Mouse (Mus musculus) gastrocnemius, adult 2 months (tissue): ENCODE results near the gene Ak5. TPM values are rescaled to one million over a fixed set of nuclear protein-coding genes. Genes with fewer than 3 reads are reported as not detected.

Source experiments
- DNase-seq: peaks from one replicate; pipeline ENCODE4 v3.0.0; 2022
- H3K27ac ChIP-seq: fragments of 200-600 bp; 2 replicates; pipeline ENCODE4 v1.8.1; 2022; ENCODE audit warnings: mild to moderate bottlenecking
- H3K4me3 ChIP-seq: fragments of 200-600 bp; 2 replicates; pipeline ENCODE4 v1.8.1; 2022; ENCODE audit warnings: mild to moderate bottlenecking, moderate library complexity
- CTCF ChIP-seq: fragments of 200-600 bp; IDR thresholded peaks from 2 replicates; pipeline ENCODE4 v1.8.1; 2022; ENCODE audit warnings: antibody characterized with exemption, mild to moderate bottlenecking, moderate library complexity
- intact Hi-C: fragments of 180-260 bp; cut with DNase I; formaldehyde crosslinking; loops from one replicate; pipeline ENCODE4 v1.15.1; 2025
- total RNA-seq, 2 experiments: library from RNA; stranded (reverse); gene quantifications; 2 replicates each; pipeline ENCODE4 v1.2.3; 2021

The Ak5 gene
- total RNA-seq, 2 experiments from 2014 or later: 0.33 TPM; not detected in 1

DNA sequence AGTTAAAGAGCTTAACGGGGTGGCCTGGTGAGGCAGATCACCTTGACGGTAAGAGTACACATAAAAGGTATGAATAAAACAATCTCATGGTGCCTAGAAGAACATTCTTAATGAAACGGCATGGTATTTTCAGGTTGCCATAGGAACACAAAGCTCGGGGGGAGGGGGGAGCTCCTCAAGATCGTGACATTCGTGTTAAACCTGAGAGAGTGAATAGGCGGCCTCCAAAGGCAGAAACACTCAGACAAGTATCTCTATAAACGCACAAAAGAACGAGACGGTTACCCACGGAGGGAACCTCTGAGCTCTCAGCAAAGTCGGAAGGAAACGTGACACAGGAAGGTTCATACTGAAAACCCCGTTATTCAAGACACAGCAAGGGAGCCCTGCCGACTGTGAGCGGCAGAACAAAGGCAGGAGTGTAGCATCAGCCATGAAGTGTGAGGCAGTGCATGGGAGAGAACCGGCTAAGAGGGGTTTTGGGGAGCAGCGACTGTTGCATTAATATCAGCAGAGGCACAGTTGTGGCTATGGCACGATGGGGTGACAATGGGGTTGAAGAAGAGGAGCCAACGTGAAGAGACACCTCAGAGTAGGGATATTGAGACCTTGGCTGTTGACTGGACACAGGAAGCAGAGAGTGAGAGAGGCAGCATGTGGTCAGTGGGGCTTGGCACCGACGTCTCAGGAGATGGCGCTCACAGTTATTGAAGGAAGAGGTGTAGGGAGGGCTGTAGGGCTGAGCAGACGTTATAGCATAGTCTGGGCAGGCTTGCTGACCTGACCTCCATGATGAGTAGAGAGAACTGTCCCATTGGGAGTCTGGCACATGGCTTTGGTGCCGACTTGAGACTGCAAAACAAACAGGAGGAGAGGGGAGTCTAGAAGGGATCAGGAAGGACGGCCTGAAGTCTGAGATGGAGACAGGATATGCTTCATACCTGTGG lies 89.6 kb downstream of the Ak5 start:
- H3K4me3 ChIP-seq: no peak overlapping the region
- no peak for DNase-seq
- TF ChIP-seq CTCF: no peak
- intact Hi-C loops: no loop called here
- H3K27ac ChIP-seq: no peak overlapping the region

DNA sequence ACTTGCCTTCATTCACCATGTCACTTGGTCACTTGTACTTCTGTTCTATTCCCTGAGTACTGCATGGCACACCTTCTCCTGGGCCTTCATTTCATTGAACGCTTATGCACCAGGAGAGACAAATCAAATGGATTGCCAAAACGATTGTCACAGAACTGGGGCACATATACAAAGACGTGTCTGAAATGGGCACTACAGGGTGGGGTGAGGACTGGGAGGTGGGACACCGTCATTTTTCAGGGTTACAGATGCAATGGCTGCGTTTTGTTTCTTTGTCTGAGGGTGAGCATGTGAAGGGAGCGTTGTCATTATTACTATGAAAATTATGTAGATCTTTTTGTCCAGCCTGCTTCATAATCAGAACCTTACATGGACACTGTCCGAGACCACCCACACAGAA lies 90.4 kb downstream of the Ak5 start:
- Histone ChIP-seq H3K4me3 (no peak overlapping the region), H3K27ac (no peak overlapping the region)
- intact Hi-C loops: no loop called here
- TF ChIP-seq CTCF: no peak
- DNase-seq: no peak

DNA sequence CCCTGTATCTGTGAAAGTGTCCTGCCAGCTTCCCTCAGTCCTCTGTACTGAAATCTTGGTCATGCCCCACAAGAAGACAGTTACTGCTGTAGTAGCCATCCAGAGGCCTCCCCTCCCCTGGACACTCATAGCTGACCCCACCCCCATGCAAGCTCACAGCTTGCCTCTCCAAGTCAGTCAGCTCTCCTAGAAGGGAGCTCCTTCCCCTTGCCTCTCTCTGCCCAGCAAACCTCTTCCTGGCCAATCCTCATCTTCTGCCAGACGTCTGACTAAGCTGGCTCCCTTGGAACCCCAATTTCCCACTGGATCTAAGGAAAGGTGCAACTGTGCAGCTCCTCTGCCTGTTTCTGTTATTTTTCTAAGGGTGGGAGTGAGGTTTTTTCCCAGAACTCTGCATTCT lies 90.9 kb downstream of the Ak5 start:
- no peak for TF ChIP-seq CTCF
- Histone ChIP-seq H3K27ac (no peak overlapping the region), H3K4me3 (no peak overlapping the region)
- DNase-seq: no peak
- intact Hi-C loops: no loop called here

DNA sequence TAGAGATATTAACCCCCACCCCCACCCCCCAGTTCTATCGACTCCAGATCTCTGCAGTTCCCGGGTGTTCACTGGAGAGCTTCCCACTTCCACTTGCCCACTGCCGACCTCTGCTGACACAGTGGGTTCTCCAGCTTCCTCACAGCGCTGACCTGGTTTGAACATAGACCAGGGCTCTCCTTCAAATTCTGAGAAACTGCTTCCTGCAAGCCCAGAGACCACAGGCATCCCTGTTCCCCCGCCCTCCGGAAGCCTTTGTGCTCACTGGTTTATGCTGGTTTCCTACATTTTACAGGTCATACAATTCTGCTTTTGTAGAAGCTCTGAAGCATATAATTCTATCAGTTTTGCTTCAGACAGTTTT lies 98.9 kb downstream of the Ak5 start:
- no peak overlapping the region for H3K4me3 ChIP-seq
- TF ChIP-seq CTCF: no peak
- intact Hi-C loops: no loop called here
- no peak overlapping the region for H3K27ac ChIP-seq
- no peak for DNase-seq

DNA sequence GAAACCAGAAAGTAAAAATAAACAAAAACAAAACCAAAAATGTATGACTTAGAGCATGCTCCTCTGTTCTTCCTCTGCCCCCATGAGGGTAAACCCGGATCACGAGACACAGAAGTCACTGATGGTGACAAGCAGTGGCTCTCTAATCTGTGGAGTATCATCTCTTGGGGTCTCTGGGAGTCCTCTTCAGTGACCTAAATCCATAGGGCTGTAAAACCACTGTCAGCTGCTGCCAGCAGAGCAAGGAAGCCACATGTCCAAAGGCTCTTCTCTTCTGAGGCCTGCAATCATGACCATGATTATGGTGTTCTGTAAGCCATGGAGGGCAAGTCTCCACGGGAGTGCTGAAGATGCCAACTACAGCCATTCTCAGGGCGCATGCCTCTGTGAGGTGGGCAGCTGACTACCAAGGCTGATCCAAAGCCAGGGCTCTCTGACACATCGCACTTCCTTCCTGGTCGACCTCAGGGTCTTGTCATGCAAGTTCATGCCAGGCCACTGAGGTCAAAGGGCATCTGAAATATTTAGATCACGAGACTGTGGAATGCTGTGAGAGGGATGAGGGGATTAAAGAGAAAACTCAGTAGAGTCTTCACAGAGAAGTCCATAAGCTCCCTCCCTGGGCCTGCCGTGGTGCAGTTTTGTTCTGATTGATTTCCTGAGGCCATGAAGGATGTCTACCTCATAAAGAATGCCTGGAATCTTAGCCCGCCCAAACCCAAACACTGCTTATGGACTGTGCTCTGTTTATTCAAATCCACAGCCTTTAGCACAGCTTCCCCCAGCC lies 99.5 kb downstream of the Ak5 start:
- intact Hi-C loops: no loop called here
- Histone ChIP-seq H3K4me3 (no peak overlapping the region), H3K27ac (no peak overlapping the region)
- DNase-seq: no peak
- no peak for TF ChIP-seq CTCF

DNA sequence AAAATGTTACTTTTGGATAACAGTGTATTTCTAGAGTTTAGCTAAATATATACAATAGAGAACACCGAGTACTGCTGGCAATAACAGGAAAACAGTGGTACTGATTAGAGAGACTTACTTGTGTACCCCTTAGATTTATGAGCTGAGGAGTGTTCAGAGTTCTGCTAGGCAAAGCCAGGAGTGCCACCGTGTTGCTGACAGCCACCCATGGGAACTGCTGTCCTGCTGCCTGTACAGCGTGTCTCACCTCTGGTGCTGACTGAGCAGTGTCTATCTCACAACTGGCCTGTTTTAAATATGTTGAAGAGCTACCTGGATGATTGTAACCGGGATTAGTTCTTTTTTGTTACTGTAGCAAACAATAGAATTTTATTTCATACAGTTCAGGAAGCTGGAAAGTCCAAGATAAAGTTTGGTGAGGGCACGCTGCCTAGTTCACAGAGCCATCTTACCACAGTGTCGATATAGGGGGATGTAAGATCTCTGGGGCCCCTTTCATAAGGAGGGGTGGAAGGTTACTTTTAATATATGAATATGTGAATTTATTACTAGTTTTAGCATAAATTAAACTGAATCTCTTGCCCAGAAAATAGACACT lies 103.5 kb downstream of the Ak5 start:
- H3K4me3 ChIP-seq: no peak overlapping the region
- DNase-seq: no peak
- no peak for TF ChIP-seq CTCF
- no peak overlapping the region for H3K27ac ChIP-seq
- intact Hi-C loops: no loop called here

DNA sequence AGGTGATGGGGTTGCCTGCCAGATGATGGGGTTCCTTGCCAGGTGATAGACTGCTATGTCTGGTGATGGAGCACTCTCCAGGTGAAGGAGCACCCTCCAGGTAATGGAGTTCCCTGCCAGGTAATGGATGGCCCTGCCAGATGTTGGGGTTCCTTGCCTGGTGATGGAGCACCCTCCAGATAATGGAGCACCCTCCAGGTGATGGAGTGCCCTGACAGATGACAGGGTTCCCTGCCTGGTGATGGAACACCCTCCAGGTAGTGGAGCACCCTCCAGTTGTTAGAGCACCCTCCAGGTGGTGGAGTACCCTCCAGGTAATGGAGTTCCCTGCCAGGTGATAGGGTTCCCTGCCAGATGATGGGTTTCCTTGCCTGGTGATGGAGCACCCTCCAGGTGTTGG lies 104.3 kb downstream of the Ak5 start:
- intact Hi-C loops: no loop called here
- DNase-seq: no peak
- H3K4me3 ChIP-seq: no peak overlapping the region
- no peak overlapping the region for H3K27ac ChIP-seq
- no peak for TF ChIP-seq CTCF

DNA sequence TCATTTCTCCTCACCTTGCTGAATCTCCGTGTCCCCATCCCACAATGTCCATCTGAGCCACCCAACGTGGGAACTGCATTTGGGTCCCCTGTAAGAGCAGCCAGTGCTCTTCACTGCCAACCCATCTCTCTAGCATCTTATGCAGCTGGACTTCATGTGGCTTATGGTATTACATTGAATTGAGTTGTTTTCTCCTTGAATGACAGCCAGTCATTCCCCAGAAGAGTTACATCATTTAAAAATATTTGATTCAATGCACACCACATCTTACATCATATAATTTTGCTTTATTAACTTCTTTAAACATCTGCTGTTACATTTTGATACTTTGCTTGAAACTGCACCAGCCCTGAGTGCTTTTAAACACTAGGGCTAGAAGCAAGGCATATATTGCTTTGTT lies 106.5 kb downstream of the Ak5 start:
- intact Hi-C loops: no loop called here
- DNase-seq: no peak
- no peak overlapping the region for H3K27ac ChIP-seq

DNA sequence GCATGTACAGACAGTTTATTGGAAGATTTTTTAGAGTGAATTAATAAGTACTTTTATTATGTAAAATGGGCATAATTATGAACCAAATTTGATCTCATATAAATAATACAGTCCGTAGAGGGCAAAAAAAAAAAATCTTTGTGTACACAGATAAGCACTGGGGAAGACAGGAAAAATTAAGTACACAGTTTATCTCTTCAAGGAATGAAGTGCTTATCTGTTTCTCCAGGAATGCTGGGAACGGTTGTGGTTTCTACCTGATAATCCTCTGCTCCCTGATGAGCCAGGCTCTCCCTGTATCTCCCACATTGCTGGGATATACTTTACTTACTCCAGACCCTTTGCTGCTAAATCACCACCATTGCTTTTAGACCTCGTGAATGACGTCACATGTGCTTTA lies 108.9 kb downstream of the Ak5 start:
- intact Hi-C loops: no loop called here
- DNase-seq: no peak
- no peak overlapping the region for H3K4me3 ChIP-seq
- TF ChIP-seq CTCF: no peak
- H3K27ac ChIP-seq: no peak overlapping the region

More for the DNA sequence above, 106.5 kb downstream of the Ak5 start:
- no peak overlapping the region for H3K4me3 ChIP-seq
- TF ChIP-seq CTCF: no peak

DNA sequence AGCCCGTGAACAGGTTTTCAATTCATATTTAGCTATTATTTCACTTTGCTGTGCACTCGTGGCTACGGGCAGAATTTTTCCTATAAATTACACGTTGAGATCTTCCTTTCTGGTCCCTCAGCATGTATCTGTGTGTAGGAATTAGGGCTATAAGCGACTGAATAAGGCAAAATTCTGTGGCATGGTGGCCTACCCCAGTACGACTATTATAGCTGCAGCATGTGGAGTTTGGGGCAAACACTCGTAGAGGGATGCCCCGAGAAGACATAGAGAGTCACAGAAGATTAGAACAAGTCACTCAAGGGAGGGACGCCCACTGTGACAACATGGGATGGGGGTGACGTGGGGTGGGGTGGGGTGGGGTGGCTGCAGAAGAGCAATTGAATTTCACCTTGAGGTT lies 110.1 kb downstream of the Ak5 start:
- intact Hi-C loops: no loop called here
- TF ChIP-seq CTCF: no peak
- no peak for DNase-seq
- Histone ChIP-seq H3K4me3 (no peak overlapping the region), H3K27ac (no peak overlapping the region)

DNA sequence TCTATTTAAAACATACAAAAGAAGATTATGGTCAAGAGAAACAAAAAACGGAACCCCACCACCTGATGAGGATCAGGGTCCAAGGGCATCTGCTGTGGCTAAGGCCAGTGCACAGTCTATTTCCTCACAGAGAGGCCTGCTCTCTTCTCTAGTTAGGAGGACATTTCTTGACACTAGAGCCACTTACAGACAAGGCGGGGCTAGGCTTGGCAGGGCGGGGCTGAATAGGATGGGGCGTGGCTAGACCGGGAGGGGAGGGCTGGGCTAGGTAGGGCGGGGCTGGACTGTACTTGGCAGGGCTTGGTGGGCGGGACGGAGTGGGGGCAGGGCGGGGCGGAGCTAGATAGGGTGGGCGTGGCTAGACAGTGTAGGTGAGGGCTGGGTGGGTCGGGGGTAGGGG lies 110.5 kb downstream of the Ak5 start:
- DNase-seq: no peak
- no peak for TF ChIP-seq CTCF
- Histone ChIP-seq H3K27ac (no peak overlapping the region), H3K4me3 (no peak overlapping the region)
- intact Hi-C loops: no loop called here

DNA sequence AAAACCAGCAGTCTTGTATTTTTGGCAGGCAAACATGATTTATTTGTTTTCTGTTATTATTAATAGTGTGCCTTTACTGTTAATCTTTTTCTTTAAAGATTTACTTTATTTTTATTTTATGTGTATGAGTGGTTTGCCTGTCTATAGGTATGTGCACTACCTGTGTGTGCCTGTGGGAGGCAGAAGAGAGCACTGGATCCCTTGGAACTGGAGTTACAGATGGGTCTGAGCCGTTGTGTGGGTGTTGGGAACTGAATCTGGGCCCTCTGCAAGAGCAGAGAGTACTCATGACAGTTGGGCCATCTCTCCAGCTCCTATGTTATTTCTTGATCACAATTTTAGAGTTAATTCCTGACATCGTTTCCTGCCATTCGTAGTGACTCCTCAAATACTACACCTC lies 111.2 kb downstream of the Ak5 start:
- TF ChIP-seq CTCF: peak; percentile 25; the same call in 1 of the 2 replicates
- Histone ChIP-seq H3K4me3 (no peak overlapping the region), H3K27ac (no peak overlapping the region)
- intact Hi-C loops: no loop called here
- no peak for DNase-seq

DNA sequence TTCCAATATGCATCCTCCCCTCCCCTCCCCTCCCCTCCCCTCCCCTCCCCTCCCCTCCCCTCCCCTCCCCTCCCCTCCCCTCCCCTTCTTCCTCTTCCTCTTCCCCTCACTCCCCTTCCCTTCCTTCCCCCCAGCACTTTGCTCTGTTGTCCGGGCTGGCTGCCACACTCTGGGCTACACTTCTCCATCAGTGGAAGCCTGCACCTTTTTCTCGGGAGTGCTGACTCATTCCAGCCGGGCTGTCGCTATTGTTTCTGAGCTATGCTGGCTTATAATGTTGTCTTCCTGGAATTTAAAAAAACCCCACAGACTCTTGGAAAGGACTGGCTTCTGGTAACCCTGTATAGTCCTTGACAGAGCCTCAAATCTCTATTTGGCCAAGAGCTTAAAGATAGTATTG lies 111.7 kb downstream of the Ak5 start:
- no peak for TF ChIP-seq CTCF
- intact Hi-C loops: no loop called here
- H3K27ac ChIP-seq: no peak overlapping the region
- DNase-seq: peak; percentile 34
- H3K4me3 ChIP-seq: no peak overlapping the region
